Mouse (Mus musculus) mesoderm, embryonic 11.5 days (tissue): ENCODE measurements around the gene Tes3-ps.

ENCODE experiments used
- DNase-seq: peaks from one replicate; pipeline ENCODE4 v3.0.0-alpha.2; 2012; ENCODE audit warnings: low read depth, low spot score

Gene Tes3-ps

DNA sequence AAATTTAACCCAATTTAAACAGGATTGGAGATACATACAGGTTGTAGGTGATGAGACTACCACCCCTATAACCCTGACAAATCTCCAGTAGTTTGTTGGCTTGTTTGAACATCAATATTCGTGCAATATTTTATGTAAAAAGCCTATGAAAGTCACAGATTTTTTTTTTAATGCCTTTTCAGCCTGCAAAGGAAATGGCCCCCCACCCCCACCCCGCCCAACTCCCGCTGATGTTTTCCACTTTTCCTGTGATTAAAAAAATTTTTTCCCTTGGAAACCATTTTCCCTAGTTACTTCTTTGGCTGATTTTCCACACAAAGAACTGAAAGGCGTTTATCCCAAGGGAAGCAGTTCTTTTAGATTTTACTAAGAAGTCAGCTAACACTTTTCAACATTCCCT lies 11.4 kb downstream of the Tes3-ps start, which contains the start of gene Ecm2:
Gene Ecm2 (plus strand): TSS at position 301 of the 400 bp plus-strand sequence.
- no peak for DNase-seq

DNA sequence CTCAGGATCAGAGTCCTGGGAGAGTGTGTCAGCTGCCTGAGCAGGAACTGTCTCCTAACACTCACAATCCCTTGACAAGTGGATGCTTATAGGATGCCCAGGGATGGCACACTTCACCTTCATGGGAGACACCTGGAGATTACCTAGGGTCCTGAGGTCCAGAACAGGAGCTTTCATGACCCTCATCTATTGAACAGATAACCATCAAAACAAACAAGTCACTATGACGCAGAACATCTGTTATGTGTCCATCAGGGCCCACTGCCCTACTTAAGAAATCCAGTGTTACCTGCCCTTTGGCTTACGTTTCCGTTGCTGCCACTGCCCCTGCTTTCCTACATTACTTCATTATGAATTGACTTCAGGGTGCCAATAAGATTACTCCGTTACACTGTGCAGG lies 12.7 kb downstream of the Tes3-ps start:
- DNase-seq = no peak

DNA sequence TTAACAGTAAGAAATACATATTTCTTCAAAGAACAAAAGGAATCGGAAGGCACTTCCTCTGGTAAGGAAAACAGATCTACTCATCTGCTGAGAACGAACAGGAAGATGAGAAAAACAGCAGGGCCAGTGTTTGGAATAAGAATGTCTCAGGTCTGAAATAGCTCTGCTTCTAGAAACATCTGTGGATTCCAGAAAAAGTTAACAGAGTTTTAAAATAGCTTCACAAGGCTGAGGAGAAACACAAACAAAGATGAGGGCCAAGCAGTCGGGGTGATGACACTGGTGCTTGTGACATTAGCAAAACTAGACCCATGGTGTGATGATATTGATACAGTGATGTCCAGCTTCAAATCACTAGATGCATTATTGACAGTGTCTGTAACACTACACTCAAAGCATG lies 14.1 kb downstream of the Tes3-ps start:
- no peak for DNase-seq

DNA sequence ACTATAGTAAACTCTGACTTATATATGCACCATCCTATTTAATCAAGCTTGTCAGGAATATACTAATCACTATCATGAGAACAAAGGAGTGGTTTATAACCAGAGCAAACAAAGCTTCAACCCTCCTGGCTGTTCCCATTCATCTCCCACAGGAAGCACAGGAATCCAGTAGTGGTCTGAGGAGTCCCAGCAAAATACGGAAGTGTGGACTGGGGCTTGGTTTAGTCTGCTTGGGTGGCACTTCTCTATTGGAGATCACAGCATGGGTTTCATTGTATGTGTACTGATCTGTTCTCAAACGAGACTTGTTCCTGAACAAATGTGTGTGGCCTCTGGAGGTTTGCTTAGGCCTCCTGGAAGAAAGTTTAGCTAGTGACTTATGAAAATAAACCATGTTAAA lies 25.6 kb downstream of the Tes3-ps start:
- DNase-seq = peak; percentile 13

DNA sequence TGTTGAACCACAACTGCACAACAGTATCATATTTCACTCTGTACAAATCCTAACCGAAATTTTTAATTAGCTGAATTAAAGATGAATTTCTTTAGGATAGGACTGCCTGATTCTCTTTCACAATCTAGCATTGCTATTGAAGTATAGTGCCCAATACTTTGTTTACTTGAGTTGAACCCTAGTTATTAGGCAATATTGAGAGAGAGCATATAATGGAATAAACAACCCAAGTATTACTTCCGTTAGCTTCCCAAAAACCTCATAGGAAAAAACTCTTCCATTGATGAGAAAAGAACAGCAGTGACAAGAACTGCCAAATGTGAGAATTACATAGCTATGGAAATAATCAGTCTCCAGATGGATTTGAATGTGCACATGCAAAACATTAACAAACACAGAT lies 33.1 kb downstream of the Tes3-ps start:
- DNase-seq = no peak

DNA sequence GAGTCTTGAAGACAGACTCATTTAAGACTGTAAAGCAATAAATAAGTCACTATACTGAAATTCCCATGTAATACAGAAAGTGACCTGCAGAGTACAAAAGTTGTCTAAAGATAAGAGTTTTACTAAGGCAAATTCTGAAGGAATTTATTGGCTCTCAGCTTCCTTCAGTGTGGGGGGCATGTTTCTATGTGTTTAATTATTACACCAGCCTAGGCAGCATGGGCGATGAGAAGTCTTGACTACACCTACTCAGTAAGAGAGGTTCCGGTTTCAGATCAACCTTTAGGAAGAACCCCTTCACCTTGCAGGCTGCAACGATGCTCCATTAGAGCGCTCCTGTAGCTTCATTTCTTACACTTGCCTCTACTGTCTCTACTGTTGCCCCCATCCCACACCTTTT lies 37.5 kb downstream of the Tes3-ps start:
- DNase-seq = no peak

DNA sequence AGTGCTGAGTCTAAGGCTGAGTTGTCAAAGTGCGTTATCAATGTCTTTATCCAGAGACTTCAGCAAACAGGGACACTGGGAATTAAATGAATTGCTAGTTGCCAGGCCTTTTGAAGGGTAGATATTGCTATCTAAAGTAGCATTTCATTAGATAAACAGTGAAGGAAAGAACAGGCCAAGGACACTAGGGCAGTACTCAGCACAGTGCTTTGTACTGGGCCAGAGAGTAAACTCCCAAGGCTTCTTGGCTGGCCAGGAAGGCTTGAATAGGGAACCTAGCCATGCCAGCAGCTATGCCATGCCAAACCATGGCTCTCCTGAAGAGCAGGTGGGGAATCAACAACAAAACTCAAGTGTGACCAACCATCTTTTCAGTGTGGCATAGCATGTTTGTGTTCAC lies 43.8 kb downstream of the Tes3-ps start:
- DNase-seq = no peak

DNA sequence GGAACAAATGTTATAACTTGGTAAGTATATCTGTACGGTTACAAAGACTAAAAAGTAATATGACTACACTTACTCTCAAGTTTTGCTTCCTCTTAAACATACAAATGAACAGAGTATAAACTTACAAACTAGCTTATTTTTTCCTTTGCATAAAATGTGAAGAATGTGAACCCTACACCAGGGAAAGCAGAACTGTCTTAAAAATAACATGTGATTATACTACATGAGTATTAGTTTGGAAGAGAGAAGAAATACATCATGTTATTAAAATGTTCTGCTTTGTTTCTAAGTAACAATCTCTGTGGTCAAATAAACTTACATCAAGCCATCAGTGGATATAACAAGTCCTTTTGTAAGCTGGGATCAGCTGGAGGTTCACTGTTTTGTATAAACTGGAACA lies 45.6 kb downstream of the Tes3-ps start:
- no peak for DNase-seq

DNA sequence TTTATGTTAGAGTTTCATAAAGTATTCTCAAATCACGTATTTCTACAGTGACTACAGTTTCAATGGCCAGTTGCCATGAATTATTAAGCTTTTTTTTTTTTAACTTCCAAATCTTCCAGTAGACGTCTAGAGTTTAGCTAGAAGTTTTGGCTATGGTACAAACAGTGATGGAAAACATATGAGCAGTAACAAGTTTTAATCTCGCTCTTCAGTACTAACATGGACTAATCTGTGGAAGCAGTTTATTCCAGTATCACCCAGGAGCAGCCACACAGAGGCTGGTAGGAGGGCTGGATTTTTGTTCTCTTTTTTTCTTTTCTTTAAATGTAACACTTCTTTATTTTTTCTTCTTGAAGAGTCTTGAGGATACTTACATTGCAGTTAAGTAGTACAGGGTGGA lies 51.2 kb downstream of the Tes3-ps start, which contains the start of gene Aspn:
Gene Aspn (plus strand): TSS at position 165 of the 400 bp plus-strand sequence.
- no peak for DNase-seq

DNA sequence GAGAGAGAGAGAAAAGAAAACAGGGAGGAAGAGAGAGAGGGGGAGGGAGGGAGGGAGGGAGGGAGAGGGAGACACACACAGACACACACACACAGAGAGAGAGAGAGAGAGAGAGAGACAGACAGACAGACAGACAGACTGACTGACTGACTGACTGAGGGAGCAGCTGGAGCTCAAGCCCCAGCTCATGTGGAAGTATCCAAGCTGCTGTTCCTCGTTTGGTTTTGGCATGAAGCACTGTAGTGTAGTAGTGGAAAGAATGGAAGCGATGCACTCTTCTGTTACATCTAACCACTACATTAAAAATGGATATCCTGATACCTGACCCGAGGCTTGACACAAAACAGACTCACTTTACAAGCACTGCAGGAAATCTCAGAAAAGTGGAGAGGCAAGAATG lies 52.5 kb downstream of the Tes3-ps start:
- DNase-seq = no peak
